Mouse (Mus musculus): ENCODE data around the gene Mlst8. TPM values are rescaled to one million over a fixed set of nuclear protein-coding genes. Genes with fewer than 3 reads are reported as not detected.

Gene Mlst8
- polyA plus RNA-seq, 1 experiment from 2014 or later: 21.7 TPM

DNA sequence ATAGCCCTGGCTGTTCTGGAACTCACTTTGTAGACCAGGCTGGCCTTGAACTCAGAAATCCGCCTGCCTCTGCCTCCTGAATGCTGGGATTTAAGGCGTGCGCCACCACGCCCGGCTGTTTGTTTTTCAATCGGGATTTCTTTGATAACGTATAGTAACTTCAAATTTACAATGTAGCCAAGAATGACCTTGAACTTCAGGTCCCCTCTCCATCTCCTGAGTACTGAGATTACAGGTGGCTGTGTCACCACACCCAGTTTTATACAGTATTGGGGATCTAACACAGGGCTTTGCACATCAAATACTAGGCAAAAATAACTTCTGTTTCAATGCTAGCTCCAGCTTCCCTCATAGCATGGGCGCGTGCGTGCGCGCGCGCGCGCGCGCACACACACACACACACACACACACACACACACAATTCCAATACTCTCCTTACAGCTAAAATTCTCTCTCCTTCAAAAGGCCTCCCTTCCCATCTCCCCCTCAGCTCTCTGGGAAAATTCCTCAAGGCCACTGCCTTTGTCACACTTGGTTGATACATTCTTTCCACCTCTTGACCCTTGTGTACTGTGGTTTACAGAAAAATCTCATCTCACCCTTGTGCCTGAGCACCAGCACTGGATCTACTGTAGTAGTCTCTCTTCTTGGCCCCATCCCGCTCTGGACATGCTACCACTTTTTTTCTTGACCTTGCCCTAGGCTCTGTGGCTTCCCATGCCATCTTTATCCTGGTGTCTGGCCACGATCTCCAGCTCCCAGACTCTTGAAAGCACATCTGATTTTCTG is 2.3 kb upstream of the Mlst8 start:
- H3K36me3 ChIP-seq (ENCODE audit: control insufficient read depth, insufficient read depth, low read length): peaks cover 16% of the 10 kb centered on the region
- H3K9ac ChIP-seq (ENCODE audit: low read depth, low read length): no peak overlapping the region
- no peaks in the 10 kb centered on the region for H3K9me3 ChIP-seq (ENCODE audit: control insufficient read depth, low read length)
- no peaks in the 10 kb centered on the region for H3K27me3 ChIP-seq (replicated peaks; ENCODE audit: control insufficient read depth, insufficient read depth, low read length)
- H3K4me2 ChIP-seq (ENCODE audit: low read depth, low read length): no peak overlapping the region
- no peak overlapping the region for H3K27ac ChIP-seq (replicated peaks; ENCODE audit: low read depth, low read length)
- no peak for DNase-seq (ENCODE audit: low spot score)
- H3K4me1 ChIP-seq (ENCODE audit: control insufficient read depth, insufficient read depth, low read length): peaks cover 7% of the 10 kb centered on the region
- WGBS: 94% methylated on average over 20 of the region's 20 CpGs
- ATAC-seq (ENCODE audit: low read depth): no peak
- H3K4me3 ChIP-seq (ENCODE audit: low read depth, low read length): no peak overlapping the region

DNA sequence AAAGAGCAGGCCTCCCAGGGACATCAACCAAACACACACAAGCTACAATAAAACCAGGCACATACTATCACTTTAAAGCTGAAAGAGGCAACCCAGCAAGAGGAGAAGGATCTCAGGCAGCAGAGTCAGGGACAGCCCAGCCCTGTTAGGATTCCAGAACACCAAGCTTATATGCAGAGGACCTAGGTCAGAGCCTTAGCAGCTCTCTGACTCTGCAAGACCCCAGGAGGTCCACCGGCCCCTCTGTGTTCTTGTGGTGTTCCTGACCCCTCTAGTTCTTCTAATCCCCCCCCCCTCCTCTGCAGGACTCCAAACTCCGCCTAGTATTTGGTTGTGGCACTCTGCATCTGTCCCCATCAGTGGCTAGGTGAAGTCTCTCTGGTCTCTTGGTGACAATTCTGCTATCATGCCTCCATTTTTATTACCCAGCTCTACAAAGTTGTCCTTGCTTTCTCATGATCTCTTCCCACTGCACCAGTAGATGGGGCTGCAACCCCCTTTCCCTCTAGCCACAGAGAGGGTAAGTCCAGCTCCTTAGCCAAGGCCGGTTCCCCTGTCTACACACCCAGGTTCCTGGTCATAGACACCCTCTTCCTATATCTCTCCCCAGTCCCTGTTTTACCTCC is 1.4 kb upstream of the Mlst8 start:
- no peak for ATAC-seq (ENCODE audit: low read depth)
- no peak overlapping the region for H3K27ac ChIP-seq (replicated peaks; ENCODE audit: low read depth, low read length)
- no peak overlapping the region for H3K4me3 ChIP-seq (ENCODE audit: low read depth, low read length)
- H3K9ac ChIP-seq (ENCODE audit: low read depth, low read length): 0 out of 2 replicates have a peak overlapping the region, but pooled peaks have one; percentile 14
- H3K36me3 ChIP-seq (ENCODE audit: control insufficient read depth, insufficient read depth, low read length): peaks cover 25% of the 10 kb centered on the region
- no peaks in the 10 kb centered on the region for H3K27me3 ChIP-seq (replicated peaks; ENCODE audit: control insufficient read depth, insufficient read depth, low read length)
- no peaks in the 10 kb centered on the region for H3K9me3 ChIP-seq (ENCODE audit: control insufficient read depth, low read length)
- WGBS: 54% methylated on average over 3 of the region's 3 CpGs
- peaks cover 7% of the 10 kb centered on the region for H3K4me1 ChIP-seq (ENCODE audit: control insufficient read depth, insufficient read depth, low read length)
- no peak for DNase-seq (ENCODE audit: low spot score)
- H3K4me2 ChIP-seq (ENCODE audit: low read depth, low read length): 0 out of 2 replicates have a peak overlapping the region, but pooled peaks have one; percentile 45

DNA sequence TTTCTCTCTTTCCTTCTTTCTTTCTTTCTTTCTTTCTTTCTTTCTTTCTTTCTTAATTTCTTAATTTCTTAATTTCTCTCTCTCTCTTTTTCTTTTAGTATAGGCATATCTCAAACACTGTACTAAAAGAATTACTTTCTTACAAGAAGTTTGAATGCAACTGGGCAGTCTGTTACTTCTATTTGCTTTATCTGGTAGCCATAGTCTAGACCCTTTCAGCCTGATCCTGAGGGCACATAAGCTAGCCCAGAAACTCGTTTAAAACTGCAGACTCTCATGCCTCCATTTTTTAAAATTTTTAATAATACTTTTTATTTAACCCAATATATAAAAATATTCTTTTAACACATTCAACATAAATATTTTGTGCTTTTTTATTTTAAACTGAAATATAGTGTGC is 553 bp upstream of the Mlst8 start:
- H3K9ac ChIP-seq (ENCODE audit: low read depth, low read length): peak overlapping the region; percentile 92; the same call in 1 of the 2 replicates
- WGBS: 28% methylated on average over 1 of the region's 1 CpGs

DNA sequence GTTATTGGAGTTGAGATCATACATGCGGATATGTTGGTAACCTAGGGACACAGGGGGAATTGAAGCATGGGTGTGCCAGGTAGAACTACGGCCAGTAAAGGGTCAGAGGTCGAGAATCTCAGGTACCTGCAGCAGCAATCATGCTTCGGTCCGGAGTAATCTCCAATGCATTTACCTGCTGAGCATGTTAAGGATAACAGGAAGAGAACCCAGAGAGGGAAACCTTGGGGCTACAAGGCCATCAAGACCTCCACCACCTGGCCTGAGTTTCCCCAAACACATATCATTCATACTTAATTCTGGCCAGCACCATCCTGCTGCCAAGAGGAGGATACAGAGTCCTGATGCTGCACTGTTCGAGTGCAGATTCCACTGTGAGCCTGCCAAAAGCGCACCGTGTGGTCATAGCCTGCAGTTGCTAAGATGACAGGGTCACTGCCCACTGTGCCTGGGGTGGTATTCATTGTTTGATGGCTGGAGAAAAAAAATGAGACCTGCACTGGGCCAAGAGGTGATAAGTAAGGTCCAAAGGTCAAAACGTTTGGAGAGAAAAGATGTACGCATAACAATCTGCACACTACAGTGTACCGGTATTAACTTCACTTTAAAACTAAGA is 785 bp downstream of the Mlst8 start:
- H3K27ac ChIP-seq (replicated peaks; ENCODE audit: low read depth, low read length): peak overlapping the region; percentile 91
- WGBS: 52% methylated on average over 11 of the region's 11 CpGs

More for the DNA sequence above, 553 bp upstream of the Mlst8 start:
- H3K27ac ChIP-seq (replicated peaks; ENCODE audit: low read depth, low read length): peak overlapping the region; percentile 91
- peak overlapping the region; percentile 87 for H3K4me2 ChIP-seq (ENCODE audit: low read depth, low read length)
- H3K36me3 ChIP-seq (ENCODE audit: control insufficient read depth, insufficient read depth, low read length): peaks cover 34% of the 10 kb centered on the region
- H3K4me1 ChIP-seq (ENCODE audit: control insufficient read depth, insufficient read depth, low read length): peaks cover 7% of the 10 kb centered on the region
- H3K4me3 ChIP-seq (ENCODE audit: low read depth, low read length): peak overlapping the region; percentile 83
- DNase-seq (ENCODE audit: low spot score): no peak
- no peaks in the 10 kb centered on the region for H3K9me3 ChIP-seq (ENCODE audit: control insufficient read depth, low read length)
- no peak for ATAC-seq (ENCODE audit: low read depth)
- no peaks in the 10 kb centered on the region for H3K27me3 ChIP-seq (replicated peaks; ENCODE audit: control insufficient read depth, insufficient read depth, low read length)

DNA sequence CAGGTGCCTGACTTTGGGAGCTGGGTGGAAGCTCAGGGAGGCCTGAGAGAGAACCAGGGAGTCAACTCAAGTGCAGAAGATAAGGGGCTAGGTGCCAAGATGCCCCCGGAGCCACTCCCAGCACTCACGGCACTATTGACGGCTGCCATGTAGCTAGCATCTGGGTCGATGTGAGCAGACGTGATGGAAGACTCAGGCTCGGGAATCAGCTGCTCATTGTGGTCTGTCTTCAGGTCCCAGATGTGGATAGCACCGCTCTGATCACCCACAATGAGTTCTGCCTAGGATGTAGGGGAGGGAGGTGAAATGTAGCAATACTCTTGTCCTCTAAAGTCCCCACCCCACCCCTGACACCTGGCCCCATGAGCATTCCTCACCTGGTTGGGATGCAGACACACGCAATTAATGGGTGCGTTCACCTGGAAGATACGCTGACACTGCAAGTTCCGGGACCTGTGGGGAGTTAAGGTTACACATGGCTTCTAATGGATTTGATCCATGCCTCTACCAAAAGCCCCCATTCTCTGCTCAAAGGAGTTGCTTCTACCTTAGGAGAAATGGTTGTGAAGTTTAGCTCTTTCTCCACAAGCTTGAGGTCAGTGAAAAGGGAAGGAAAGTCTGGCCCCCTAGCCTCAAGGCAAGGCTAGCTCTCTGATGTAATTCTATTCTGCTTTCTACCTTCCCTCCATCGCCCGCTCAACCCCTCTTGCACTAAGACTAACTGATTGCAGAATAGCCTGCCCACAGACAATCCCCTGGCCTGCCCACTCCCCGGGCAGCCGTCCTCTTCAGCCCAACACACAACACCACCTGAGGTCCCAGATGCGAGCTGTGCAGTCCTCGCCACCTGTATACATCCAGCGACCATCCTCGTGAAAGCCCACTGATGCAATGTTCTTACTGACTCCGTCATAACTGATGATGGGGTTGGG is 1.6 kb downstream of the Mlst8 start:
- DNase-seq (ENCODE audit: low spot score) (no peak), ATAC-seq (ENCODE audit: low read depth) (no peak)
- H3K9me3 ChIP-seq (ENCODE audit: control insufficient read depth, low read length): no peaks in the 10 kb centered on the region
- no peaks in the 10 kb centered on the region for H3K27me3 ChIP-seq (replicated peaks; ENCODE audit: control insufficient read depth, insufficient read depth, low read length)
- no peak overlapping the region for H3K4me2 ChIP-seq (ENCODE audit: low read depth, low read length)
- peaks cover 40% of the 10 kb centered on the region for H3K36me3 ChIP-seq (ENCODE audit: control insufficient read depth, insufficient read depth, low read length)
- peaks cover 9% of the 10 kb centered on the region for H3K4me1 ChIP-seq (ENCODE audit: control insufficient read depth, insufficient read depth, low read length)
- 93% methylated on average over 20 of the region's 20 CpGs for WGBS
- no peak overlapping the region for H3K9ac ChIP-seq (ENCODE audit: low read depth, low read length)
- peak overlapping the region; percentile 83; the same call in 1 of the 2 replicates for H3K4me3 ChIP-seq (ENCODE audit: low read depth, low read length)
- no peak overlapping the region for H3K27ac ChIP-seq (replicated peaks; ENCODE audit: low read depth, low read length)

More for the DNA sequence above, 785 bp downstream of the Mlst8 start:
- H3K9ac ChIP-seq (ENCODE audit: low read depth, low read length): peak overlapping the region; percentile 92
- DNase-seq (ENCODE audit: low spot score): no peak
- peaks cover 40% of the 10 kb centered on the region for H3K36me3 ChIP-seq (ENCODE audit: control insufficient read depth, insufficient read depth, low read length)
- H3K4me3 ChIP-seq (ENCODE audit: low read depth, low read length): peak overlapping the region; percentile 83
- H3K4me2 ChIP-seq (ENCODE audit: low read depth, low read length): peak overlapping the region; percentile 87
- H3K9me3 ChIP-seq (ENCODE audit: control insufficient read depth, low read length): no peaks in the 10 kb centered on the region
- no peaks in the 10 kb centered on the region for H3K27me3 ChIP-seq (replicated peaks; ENCODE audit: control insufficient read depth, insufficient read depth, low read length)
- H3K4me1 ChIP-seq (ENCODE audit: control insufficient read depth, insufficient read depth, low read length): peaks cover 7% of the 10 kb centered on the region
- ATAC-seq (ENCODE audit: low read depth): no peak

DNA sequence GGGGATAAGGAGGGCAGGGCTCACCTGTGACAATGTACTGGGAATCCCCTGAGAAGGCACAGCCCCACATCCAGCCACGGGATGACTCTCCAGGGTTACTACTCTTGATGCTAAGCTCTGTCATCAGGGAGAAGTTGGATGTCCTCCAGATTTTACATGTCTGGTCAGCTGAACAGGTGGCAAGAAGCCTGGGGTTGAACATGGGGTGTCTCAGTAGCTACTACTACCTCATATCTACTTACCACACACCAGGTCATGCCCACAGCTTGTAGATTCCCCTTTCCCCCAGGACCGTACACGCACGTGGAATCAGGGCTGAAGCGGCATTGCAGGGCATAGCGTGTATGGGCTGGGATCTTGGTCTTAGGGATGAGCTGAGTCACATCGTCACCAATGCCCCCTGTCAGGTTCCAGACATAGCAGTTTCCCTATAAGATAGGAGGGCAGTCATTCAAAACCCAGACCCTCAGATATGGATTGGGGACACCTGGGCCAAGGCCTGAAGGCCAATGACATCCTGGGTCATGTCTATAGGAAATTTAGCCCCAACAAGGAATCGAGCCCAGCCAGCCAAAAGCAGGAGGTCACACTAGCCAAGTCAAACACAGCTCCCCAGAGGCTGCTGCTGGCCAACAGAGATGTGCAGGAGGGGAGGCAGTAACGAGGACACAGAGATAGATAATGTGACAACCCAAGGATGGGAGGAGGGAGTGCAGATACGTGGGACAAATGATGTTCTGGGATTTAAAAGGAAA is 2.7 kb downstream of the Mlst8 start:
- Histone ChIP-seq H3K27me3 (replicated peaks; ENCODE audit: control insufficient read depth, insufficient read depth, low read length) (no peaks in the 10 kb centered on the region), H3K4me1 (ENCODE audit: control insufficient read depth, insufficient read depth, low read length) (peaks cover 19% of the 10 kb centered on the region), H3K9me3 (ENCODE audit: control insufficient read depth, low read length) (no peaks in the 10 kb centered on the region), H3K4me2 (ENCODE audit: low read depth, low read length) (no peak overlapping the region), H3K4me3 (ENCODE audit: low read depth, low read length) (no peak overlapping the region), H3K9ac (ENCODE audit: low read depth, low read length) (no peak overlapping the region), H3K36me3 (ENCODE audit: control insufficient read depth, insufficient read depth, low read length) (peaks cover 40% of the 10 kb centered on the region), H3K27ac (replicated peaks; ENCODE audit: low read depth, low read length) (no peak overlapping the region)
- no peak for ATAC-seq (ENCODE audit: low read depth)
- WGBS: 91% methylated on average over 10 of the region's 10 CpGs
- DNase-seq (ENCODE audit: low spot score): no peak

DNA sequence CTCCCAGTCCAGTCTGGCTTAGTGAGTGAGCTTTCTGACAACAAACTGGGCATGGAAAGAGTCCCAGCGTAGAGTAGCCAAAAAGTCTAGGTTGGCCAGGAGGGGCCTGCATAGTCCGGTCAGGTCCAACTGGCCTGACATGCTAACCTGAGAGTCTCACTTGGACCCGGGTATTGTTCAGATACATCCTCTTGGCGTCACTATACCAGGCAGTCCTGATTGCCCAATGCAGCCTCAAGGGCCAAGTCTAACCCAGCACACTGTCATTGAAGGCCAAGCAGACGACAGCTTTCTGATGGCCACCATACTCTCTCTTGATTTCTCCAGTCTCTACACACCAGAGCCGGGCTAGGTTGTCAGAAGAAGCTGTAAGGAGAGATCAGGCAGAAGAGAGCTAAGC is 3.3 kb downstream of the Mlst8 start:
- no peaks in the 10 kb centered on the region for H3K9me3 ChIP-seq (ENCODE audit: control insufficient read depth, low read length)
- H3K4me1 ChIP-seq (ENCODE audit: control insufficient read depth, insufficient read depth, low read length): peaks cover 20% of the 10 kb centered on the region
- WGBS: 88% methylated on average over 6 of the region's 6 CpGs
- no peak overlapping the region for H3K4me2 ChIP-seq (ENCODE audit: low read depth, low read length)
- H3K9ac ChIP-seq (ENCODE audit: low read depth, low read length): no peak overlapping the region
- no peak overlapping the region for H3K4me3 ChIP-seq (ENCODE audit: low read depth, low read length)
- peaks cover 40% of the 10 kb centered on the region for H3K36me3 ChIP-seq (ENCODE audit: control insufficient read depth, insufficient read depth, low read length)
- DNase-seq (ENCODE audit: low spot score) (no peak), ATAC-seq (ENCODE audit: low read depth) (no peak)
- H3K27ac ChIP-seq (replicated peaks; ENCODE audit: low read depth, low read length): no peak overlapping the region
- H3K27me3 ChIP-seq (replicated peaks; ENCODE audit: control insufficient read depth, insufficient read depth, low read length): no peaks in the 10 kb centered on the region

Data from embryonic facial prominence, embryonic 14.5 days (tissue).